ENCODE assay signal across 16 mouse cellular contexts in genomic region chr3:56863591-56863990, GRCm38 (mm10).
"Had no signal": no experiment of that assay in that cellular context is flagged by ENCODE, and none has a peak within 500 bp of the region (broad histone marks: within the 10 kb centered on the region; RNA-seq: fewer than 3 reads in every experiment).

No protein-coding gene starts in this region.

- H3K4me3 ChIP-seq: liver, embryonic 15.5 days; lung, embryonic 15.5 days; megakaryocyte, embryonic 14.5 days; midbrain, embryonic 13.5 days; midbrain, embryonic 15.5 days; neural tube, embryonic 12.5 days; stomach, embryonic 15.5 days had no signal

- DNase-seq: liver, postnatal 0 days; lung, adult 2 months; lung, postnatal 14 days; lung, postnatal 36 days; thymus, adult 18-20 months; thymus, postnatal 14 days; thymus, postnatal 4 days had no signal

- H3K27ac ChIP-seq: liver, embryonic 15.5 days; lung, embryonic 15.5 days; macrophage; midbrain, embryonic 13.5 days; midbrain, embryonic 15.5 days; neural tube, embryonic 12.5 days; stomach, embryonic 15.5 days; stomach, postnatal 0 days had no signal
